Mouse (Mus musculus) heart, embryonic 11.5 days (tissue): ENCODE measurements around the gene Lgals7. TPM values are rescaled to one million over a fixed set of nuclear protein-coding genes. Genes with fewer than 3 reads are reported as not detected.
A peak's percentile ranks its signal among the peaks of the same experiment; 100 is the strongest.

Source experiments
- ATAC-seq: fragments of 200-750 bp; cut with Nextera tagmentation; replicated peaks from 2 replicates; pipeline ENCODE4 v1.8.0; 2017; ENCODE audit warnings: moderate library complexity; ENCODE audit not compliant: insufficient number of reproducible peaks, low FRiP score, low TSS enrichment
- H3K27ac ChIP-seq: fragments of 300-500 bp; sonication (generic); 2 replicates; pipeline ENCODE4 v1.5.1; 2014; ENCODE audit warnings: mild to moderate bottlenecking, low read depth, low read length
- H3K27me3 ChIP-seq: fragments of 300-500 bp; sonication (generic); 2 replicates; pipeline ENCODE4 v1.6.1; 2014; ENCODE audit warnings: mild to moderate bottlenecking, low read length, mixed read lengths; ENCODE audit not compliant: control insufficient read depth, insufficient read depth
- H3K36me3 ChIP-seq: fragments of 300-500 bp; sonication (generic); 2 replicates; pipeline ENCODE4 v1.6.1; 2014; ENCODE audit warnings: mild to moderate bottlenecking, low read length, moderate library complexity, mixed read lengths; ENCODE audit not compliant: control insufficient read depth, insufficient read depth
- H3K4me1 ChIP-seq: fragments of 300-500 bp; sonication (generic); 2 replicates; pipeline ENCODE4 v1.6.1; 2014; ENCODE audit warnings: low read length; ENCODE audit not compliant: control insufficient read depth, insufficient read depth
- H3K4me2 ChIP-seq: fragments of 300-500 bp; sonication (generic); 2 replicates; pipeline ENCODE4 v1.6.1; 2014; ENCODE audit warnings: mild to moderate bottlenecking, moderate library complexity
- H3K4me3 ChIP-seq: fragments of 300-500 bp; sonication (generic); 2 replicates; pipeline ENCODE4 v1.5.1; 2014; ENCODE audit warnings: low read depth, low read length
- H3K9ac ChIP-seq: fragments of 300-500 bp; sonication (generic); 2 replicates; pipeline ENCODE4 v1.6.1; 2014; ENCODE audit warnings: mild to moderate bottlenecking, low read depth, low read length, moderate library complexity
- H3K9me3 ChIP-seq: fragments of 300-500 bp; sonication (generic); replicated peaks from 2 replicates; pipeline ENCODE4 v1.6.1; 2016; ENCODE audit warnings: low read length; ENCODE audit not compliant: control insufficient read depth
- WGBS: fragments of 180-500 bp; shearing (Covaris S2); extraction: QIAGEN DNeasy Blood & Tissue Kit; methylation state at CpG from one replicate; pipeline ENCODE4 v1.1.7; 2014; ENCODE audit not compliant: insufficient replicate concordance; 5-methylcytosine and 5-hydroxymethylcytosine counted together
- polyA plus RNA-seq: library from polyadenylated mRNA; unstranded; fragments of >200 nt; fragmentation: Nextera tagmentation; extraction: Ambion mirVana; gene quantifications from 2 replicates; pipeline ENCODE4 v1.2.1, GENCODE M21; 2014

The Lgals7 gene
- polyA plus RNA-seq, 1 experiment from 2014 or later, result 1.0 TPM

DNA sequence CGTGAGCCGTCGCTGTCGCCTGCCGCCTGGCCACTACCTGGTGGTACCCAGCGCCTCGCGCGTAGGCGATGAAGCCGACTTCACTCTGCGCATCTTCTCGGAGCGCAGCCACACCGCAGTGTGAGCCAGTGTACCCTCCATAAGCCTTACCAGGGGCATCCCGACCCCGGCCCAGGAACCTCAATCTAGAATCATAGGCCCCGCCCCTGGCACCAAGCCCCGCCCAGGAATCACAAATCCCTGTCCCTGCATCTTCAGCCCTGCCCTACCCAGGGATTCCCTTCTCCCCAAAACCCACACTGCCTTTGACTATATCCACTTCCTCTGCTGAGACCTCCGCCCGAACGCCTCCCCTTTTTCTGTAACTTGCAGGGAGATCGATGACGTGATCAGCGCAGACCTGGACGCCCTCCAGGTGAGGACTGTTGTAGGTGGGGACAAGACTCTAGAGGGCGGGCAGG is 25.1 kb downstream of the Lgals7 start:
- no peak overlapping the region for H3K27ac ChIP-seq
- ATAC-seq, result 0 out of 2 replicates have a peak, but pooled peaks have one; percentile 5

GRCm38 (mm10) chr7:28892601-28893000 is 28.9 kb downstream of the Lgals7 start:
- Histone ChIP-seq H3K27me3 (peaks cover 14% of the 10 kb centered on the region), H3K4me2 (no peak overlapping the region), H3K4me1 (peaks cover 44% of the 10 kb centered on the region), H3K9me3 (no peaks in the 10 kb centered on the region), H3K27ac (no peak overlapping the region), H3K9ac (no peak overlapping the region), H3K36me3 (peaks cover 48% of the 10 kb centered on the region), H3K4me3 (no peak overlapping the region)
- ATAC-seq, result no peak
- 93% methylated on average over 17 of the region's 17 CpGs for WGBS

More for the DNA sequence above, 25.1 kb downstream of the Lgals7 start:
- WGBS, result 4% methylated on average over 27 of the region's 27 CpGs
- peak overlapping the region; percentile 27 for H3K4me3 ChIP-seq
- H3K4me1 ChIP-seq, result peaks cover 17% of the 10 kb centered on the region
- H3K36me3 ChIP-seq, result peaks cover 19% of the 10 kb centered on the region
- H3K9me3 ChIP-seq, result no peaks in the 10 kb centered on the region
- H3K27me3 ChIP-seq, result peaks cover 18% of the 10 kb centered on the region
- H3K9ac ChIP-seq, result peak overlapping the region; percentile 4
- H3K4me2 ChIP-seq, result peak overlapping the region; percentile 63

- WGBS, result 28% methylated on average over 7 of the region's 7 CpGs
- Histone ChIP-seq H3K27ac (peak overlapping the region; percentile 90; the same call in 1 of the 2 replicates), H3K4me3 (no peak overlapping the region), H3K4me2 (no peak overlapping the region), H3K27me3 (peaks cover 4% of the 10 kb centered on the region; the same call in 1 of the 2 replicates), H3K4me1 (peaks cover 37% of the 10 kb centered on the region), H3K36me3 (peaks cover 59% of the 10 kb centered on the region), H3K9ac (no peak overlapping the region), H3K9me3 (no peaks in the 10 kb centered on the region)
- no peak for ATAC-seq
These were observed 30.1 kb downstream of the Lgals7 start for GRCm38 (mm10) chr7:28893643-28894265.

GRCm38 (mm10) chr7:28894942-28895341 is 31.3 kb downstream of the Lgals7 start:
- Histone ChIP-seq H3K27ac (peak overlapping the region; percentile 90), H3K9me3 (no peaks in the 10 kb centered on the region), H3K4me3 (peak overlapping the region; percentile 12), H3K36me3 (peaks cover 69% of the 10 kb centered on the region), H3K4me1 (peaks cover 27% of the 10 kb centered on the region), H3K4me2 (peak overlapping the region; percentile 52), H3K9ac (peak overlapping the region; percentile 69), H3K27me3 (no peaks in the 10 kb centered on the region)
- peak; percentile 74 for ATAC-seq
- WGBS, result 12% methylated on average over 5 of the region's 5 CpGs

DNA sequence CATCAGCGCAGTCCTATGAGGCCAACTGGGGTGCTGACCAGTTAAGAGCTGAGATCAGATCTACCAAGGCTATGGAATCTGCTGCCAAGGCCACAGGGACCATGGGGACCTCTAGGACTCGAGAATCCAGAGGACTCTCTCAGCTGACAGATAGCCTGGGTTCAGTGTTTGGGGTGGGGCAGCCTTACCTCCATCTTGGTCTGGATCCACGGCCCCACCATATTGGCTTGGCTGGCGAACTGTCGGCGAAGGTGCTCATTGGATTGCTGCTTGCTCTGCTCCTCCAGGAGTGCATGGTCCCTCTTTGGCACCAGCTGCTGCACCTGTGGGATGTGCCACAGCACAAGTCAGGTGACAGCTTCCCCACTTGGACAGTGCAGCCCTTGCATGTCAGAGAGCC is 34.0 kb downstream of the Lgals7 start:
- H3K27me3 ChIP-seq, result no peaks in the 10 kb centered on the region
- H3K4me3 ChIP-seq, result no peak overlapping the region
- no peak overlapping the region for H3K9ac ChIP-seq
- H3K4me1 ChIP-seq, result peaks cover 39% of the 10 kb centered on the region
- H3K27ac ChIP-seq, result no peak overlapping the region
- no peak overlapping the region for H3K4me2 ChIP-seq
- WGBS, result 93% methylated on average over 6 of the region's 6 CpGs
- H3K9me3 ChIP-seq, result no peaks in the 10 kb centered on the region; the same call in 1 of the 2 replicates
- no peak for ATAC-seq
- H3K36me3 ChIP-seq, result peaks cover 80% of the 10 kb centered on the region

GRCm38 (mm10) chr7:28899972-28900371 is 36.3 kb downstream of the Lgals7 start:
- H3K27ac ChIP-seq, result no peak overlapping the region

GRCm38 (mm10) chr7:28901311-28902125 is 37.9 kb downstream of the Lgals7 start:
- H3K9me3 ChIP-seq, result no peaks in the 10 kb centered on the region; the same call in 1 of the 2 replicates
- no peaks in the 10 kb centered on the region for H3K27me3 ChIP-seq
- peak; percentile 44; the same call in 1 of the 2 replicates for ATAC-seq
- peak overlapping the region; percentile 54; the same call in 1 of the 2 replicates for H3K9ac ChIP-seq
- no peak overlapping the region for H3K4me3 ChIP-seq
- peak overlapping the region; percentile 81 for H3K27ac ChIP-seq
- 85% methylated on average over 13 of the region's 13 CpGs for WGBS
- peaks cover 93% of the 10 kb centered on the region for H3K36me3 ChIP-seq
- H3K4me1 ChIP-seq, result peaks cover 29% of the 10 kb centered on the region
- H3K4me2 ChIP-seq, result no peak overlapping the region

More at GRCm38 (mm10) chr7:28899972-28900371, 36.3 kb downstream of the Lgals7 start:
- Histone ChIP-seq H3K4me1 (peaks cover 44% of the 10 kb centered on the region), H3K9me3 (no peaks in the 10 kb centered on the region; the same call in 1 of the 2 replicates), H3K27me3 (no peaks in the 10 kb centered on the region), H3K4me3 (no peak overlapping the region), H3K36me3 (peaks cover 91% of the 10 kb centered on the region), H3K4me2 (no peak overlapping the region), H3K9ac (no peak overlapping the region)
- 90% methylated on average over 4 of the region's 4 CpGs for WGBS
- no peak for ATAC-seq

GRCm38 (mm10) chr7:28902180-28902579 is 38.5 kb downstream of the Lgals7 start:
- peaks cover 93% of the 10 kb centered on the region for H3K36me3 ChIP-seq
- H3K4me3 ChIP-seq, result no peak overlapping the region
- 0 out of 2 replicates have a peak overlapping the region, but pooled peaks have one; percentile 1 for H3K9ac ChIP-seq
- H3K4me2 ChIP-seq, result no peak overlapping the region
- WGBS, result 94% methylated on average over 6 of the region's 6 CpGs
- H3K9me3 ChIP-seq, result no peaks in the 10 kb centered on the region; the same call in 1 of the 2 replicates
- no peaks in the 10 kb centered on the region for H3K27me3 ChIP-seq
- H3K4me1 ChIP-seq, result peaks cover 29% of the 10 kb centered on the region
- H3K27ac ChIP-seq, result peak overlapping the region; percentile 81
- ATAC-seq, result no peak
